Mouse (Mus musculus): Measurements from ENCODE around the gene Usb1.

Gene Usb1

DNA sequence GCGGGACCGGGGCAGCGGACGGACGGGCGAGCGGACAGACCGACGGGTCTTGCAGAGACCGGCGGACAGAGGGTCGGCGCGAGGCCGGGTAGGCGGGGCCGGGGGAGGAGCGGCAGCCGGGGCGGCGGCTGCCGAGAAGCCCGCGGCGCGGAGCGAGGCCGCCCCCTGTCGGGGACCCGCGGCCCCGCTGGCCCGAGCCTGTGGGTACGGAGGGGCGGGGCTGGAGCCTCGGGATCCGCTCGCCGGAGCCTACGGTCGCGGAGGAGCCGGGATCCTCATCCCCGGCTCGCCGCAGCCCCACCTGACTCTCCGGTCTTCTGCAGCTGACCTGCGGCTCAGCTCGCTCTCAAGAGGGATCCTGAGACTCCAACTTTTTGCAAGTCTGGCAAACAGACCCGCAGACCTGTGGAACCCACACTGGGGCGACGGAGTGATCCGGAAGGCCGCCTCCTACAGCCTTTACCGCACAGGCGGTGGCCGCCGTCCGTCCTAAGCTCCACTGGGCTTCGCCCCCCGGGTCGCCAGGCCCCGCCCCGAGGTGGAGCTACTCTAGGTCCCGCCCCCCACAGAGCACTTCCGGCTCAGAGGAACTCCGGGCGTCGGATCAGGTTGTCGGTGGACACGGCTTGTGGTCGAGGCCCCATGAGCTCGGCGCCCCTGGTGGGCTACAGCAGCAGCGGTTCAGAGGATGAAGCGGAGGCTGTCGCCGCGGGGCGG lies at the start of gene Usb1, which contains the start of gene Zfp319:
Gene Usb1 (plus strand): TSS at position 565 of the 717 bp plus-strand sequence.
Gene Zfp319 (minus strand): TSS at position 231 of the 717 bp plus-strand sequence.
- peak; percentile 95 for DNase-seq

- DNase-seq = no peak
These were observed 42.9 kb upstream of the Usb1 start for GRCm38 (mm10) chr8:95289066-95289650.

- peak; percentile 89 for DNase-seq
These were observed 38.9 kb upstream of the Usb1 start for GRCm38 (mm10) chr8:95293172-95293571.

DNA sequence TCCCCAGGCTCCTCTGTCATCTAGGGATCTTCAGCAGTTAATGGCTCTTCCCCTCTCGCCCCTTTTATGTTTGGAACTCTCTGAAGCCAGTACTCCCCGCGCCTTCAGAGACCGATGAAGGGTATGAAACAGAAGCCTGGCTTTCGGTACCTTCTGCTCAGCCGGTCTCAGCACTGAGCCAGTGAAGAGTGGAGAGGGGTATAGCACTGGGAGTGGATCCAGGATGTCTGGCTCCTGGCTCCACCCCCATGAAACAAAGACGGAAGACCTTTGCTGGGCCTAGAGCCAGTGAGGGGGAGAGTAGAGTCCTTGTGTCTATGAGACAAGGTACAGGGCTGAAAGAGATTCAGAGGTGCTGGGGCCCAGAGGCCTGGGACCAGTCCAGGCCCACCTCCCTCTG lies 38.2 kb upstream of the Usb1 start:
- peak; percentile 36 for DNase-seq

DNA sequence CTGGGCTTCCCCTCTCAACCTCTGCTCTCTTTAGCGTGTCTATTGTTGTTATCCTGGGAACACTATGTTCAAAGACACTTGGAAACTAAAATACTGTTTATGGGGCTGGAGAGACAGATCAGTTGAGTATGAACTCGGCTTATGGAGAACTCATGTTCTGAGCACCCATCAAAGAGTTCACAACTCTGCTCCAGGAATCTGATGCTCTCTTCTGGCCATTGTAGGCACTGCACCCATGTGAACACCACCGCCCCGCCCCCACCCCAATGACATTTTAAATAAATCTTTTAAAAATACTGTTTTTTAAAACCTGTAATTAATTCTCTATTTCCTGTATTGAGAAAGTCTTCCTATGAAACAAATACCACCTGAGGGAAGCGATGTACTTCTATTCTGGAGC lies 29.7 kb upstream of the Usb1 start:
- DNase-seq = peak; percentile 36

DNA sequence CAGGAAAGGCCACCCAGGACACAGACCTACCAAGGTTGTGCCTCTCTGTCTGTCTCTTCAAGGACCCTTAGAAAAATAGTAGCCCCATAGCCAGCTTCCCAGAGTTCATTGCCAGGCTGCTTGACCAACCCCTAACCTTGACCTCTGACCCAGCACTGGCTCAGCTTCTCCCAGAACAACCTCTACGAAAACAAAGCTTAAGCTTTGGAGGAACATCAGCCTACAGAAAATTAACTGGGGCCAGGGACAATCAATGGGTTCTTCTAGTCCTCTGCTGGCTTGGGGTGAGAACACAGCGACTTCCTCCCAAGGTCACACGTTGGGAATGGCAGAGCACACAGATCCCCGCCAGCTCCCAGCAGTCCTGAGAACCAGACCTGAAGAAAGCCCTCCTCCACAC lies 26.6 kb upstream of the Usb1 start:
- DNase-seq = no peak

DNA sequence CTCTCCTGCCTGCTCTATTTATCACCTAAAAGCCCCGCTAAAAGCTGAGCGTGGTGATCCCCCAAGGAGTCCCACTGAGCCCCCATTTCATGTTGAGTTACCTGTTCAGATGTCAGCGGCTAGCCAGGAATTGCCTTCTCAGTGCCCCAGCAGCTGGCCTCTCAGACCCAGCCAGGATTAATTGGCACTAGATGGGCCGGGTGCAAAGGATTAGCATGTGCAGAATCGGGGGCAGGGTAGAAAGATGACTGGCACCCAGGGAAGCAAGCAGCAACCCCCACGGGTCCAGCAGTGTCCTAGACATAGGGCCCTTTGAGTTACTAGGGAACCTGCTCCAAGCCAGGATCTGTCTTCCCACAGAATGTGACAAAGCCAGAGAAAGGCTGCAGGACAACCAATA lies 25.7 kb upstream of the Usb1 start, which contains the start of gene Cngb1:
Gene Cngb1 (minus strand): TSS at position 155 of the 400 bp plus-strand sequence.
- DNase-seq = no peak

DNA sequence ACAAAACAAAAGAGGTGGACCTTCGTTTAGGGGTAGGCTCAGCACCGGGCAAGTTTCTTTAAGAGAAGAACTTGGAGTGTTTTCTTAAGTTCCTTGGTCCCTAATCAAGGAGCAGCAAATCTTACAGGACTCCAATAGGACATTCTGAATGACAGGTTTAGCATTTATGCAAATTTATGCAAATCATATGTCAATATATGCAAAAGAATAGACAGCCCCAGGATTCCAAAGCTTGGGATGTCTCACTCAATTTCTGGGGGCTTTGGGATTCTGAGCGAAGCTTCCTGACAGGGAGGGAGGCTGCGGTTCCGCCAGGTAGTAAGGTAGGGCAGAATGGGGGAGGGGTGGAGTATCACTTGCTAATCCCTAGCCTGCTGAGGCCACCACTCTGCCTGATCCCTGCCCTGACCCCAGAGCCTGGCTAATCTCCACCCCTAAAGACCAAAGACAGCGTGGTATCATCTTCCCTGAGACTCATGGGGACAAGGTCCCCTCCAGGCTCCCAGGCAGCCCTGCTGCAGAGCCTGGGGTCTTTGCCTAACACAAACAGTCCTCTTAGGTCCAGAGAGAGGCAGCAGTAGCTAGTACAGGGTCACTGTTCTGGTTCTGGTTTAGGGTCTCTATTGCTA lies 21.6 kb upstream of the Usb1 start, which contains the start of gene Tepp:
Gene Tepp (plus strand): TSS at position 225 of the 629 bp plus-strand sequence.
- DNase-seq = no peak

GRCm38 (mm10) chr8:95312836-95313235 lies 19.2 kb upstream of the Usb1 start:
- no peak for DNase-seq

- no peak for DNase-seq
These were observed 18.2 kb upstream of the Usb1 start for GRCm38 (mm10) chr8:95313857-95314256.

GRCm38 (mm10) chr8:95314707-95315106 lies 17.4 kb upstream of the Usb1 start:
- no peak for DNase-seq

DNA sequence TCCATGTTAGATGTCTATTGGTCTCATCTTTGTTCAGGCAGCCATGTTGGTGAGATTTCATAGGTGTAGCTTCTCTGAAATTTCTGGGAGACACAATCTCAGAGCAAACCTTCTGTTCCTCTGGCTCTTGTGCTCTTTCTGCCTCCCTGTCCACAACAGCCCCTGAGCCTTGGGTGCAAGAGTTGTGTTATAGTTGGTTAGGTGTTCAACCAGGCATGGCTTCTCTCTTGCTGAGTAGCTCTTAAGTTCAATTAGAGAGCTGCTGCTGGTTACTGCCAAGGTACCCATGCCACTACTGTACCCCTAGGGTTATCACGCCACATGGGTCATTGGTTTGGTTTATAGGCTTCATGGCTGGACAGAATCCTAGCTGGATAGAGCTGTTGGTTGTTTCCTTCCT lies 16.7 kb upstream of the Usb1 start:
- DNase-seq = no peak

GRCm38 (mm10) chr8:95320224-95321139 lies 11.6 kb upstream of the Usb1 start:
- DNase-seq = peak; percentile 87

DNA sequence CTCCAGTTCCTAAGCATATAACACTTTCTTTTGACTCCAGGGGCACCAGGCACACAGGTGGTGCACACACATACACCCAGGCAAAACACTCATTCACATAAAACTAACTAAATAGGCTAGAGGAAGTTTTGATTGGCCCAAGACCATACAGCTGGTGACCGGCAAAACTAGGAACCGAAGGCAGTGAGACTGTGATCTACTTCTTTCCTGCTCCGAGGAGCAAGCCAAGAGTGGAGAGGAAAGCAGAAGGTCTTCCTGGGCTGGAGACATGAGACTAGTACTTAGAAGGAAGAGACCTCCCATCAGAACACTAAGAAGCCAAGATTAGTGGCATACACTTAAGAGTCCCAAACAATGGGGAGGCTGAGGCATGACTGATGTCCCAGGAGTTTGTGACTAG lies 8.9 kb upstream of the Usb1 start:
- DNase-seq = no peak

DNA sequence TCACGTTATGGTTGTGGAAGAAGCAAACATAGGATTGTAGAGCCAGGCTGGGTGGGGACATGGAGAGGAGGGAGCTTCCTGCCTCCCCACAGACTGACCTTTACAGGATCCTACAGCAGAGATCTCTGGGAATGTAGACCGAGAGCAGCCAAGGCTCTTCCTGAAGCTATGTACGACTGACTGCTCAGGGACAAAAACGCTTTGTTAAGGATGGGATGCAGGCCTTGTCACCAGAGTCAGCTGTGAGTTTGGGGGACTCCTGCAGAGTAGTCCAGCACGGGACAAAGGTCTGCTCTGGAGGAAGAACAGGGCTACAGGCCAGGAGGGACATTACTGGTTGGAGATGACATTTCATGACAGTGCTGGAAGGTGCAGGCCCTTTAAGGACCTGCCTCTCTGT lies 7.4 kb upstream of the Usb1 start:
- DNase-seq = no peak

GRCm38 (mm10) chr8:95326822-95327221 lies 5.3 kb upstream of the Usb1 start:
- no peak for DNase-seq

DNA sequence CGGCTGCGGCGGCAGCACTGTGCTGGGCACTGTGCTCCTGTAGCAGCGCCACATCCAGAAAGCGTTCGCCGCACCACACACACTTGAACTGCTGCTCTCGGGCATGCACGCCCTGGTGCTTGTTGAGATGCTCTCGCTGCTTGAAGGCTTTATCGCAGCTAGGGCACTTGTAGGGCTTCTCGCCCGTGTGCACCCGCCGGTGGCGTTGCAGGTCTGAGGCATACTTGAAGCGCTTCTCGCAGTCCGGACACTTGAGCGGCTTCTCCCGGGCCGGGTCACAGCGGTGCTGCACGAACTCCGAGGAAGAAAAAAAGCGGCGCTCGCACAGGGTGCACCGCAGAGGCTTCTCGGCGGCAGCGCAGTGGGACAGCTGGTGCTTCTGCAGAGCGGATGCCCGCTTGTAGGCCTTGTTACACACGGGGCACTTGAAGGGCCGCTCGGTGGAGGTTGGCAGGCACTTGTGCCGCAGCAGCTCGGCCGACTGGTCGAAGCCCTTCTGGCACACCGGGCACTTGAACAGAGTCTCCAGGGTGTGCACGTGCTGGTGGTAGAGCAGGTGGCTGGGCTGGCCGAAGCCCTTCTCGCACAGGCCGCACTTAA lies 4.1 kb upstream of the Usb1 start:
- DNase-seq = no peak

DNA sequence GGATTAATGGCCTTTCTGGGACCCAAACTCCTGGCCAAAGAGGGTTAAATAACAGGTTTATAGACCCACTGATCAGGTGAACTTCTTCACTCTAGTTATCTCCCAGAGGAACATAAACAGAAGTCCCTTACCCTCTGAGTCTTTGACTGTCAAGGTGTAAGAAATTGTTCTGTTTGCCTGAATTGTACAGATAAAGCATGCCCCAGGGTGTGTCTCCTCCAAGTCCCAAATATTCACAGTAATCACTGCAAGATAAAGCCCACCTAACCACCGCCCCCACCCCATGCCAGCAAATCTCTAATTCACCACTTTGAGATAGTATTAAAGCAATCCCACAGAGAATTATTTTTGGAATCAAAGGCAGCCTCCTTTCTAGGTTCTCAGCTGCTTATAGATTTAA lies 1.7 kb upstream of the Usb1 start:
- no peak for DNase-seq

GRCm38 (mm10) chr8:95331156-95331719 lies 846 bp upstream of the Usb1 start:
- no peak for DNase-seq

- no peak for DNase-seq
These were observed 534 bp downstream of the Usb1 start for GRCm38 (mm10) chr8:95332437-95333199.

- no peak for DNase-seq
These were observed 3.6 kb downstream of the Usb1 start for GRCm38 (mm10) chr8:95335706-95336105.

All from kidney, adult 18-20 months (tissue).